10 mouse cellular contexts compared by ENCODE assay signal in the genomic region with DNA sequence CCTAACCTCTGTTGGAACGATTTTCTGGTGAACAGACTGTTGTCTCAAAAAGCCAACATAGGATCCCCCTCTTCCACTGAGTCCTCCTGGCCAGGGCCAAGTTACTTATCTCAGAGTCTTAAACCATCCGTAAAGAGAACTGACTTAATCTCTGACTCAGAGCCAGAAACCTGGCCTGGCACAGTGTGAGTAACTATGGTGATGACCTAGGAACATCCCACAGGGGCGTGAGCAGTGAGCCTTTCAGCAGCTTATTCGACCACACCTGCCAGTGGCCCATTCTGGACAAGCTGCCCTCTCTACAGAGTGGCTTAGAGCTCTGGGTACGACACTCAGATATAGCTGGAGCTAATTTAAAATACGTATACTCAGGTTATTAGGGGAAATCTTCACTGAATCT. TPM values are rescaled to one million over a fixed set of nuclear protein-coding genes. Genes with fewer than 3 reads are reported as not detected.
A peak's percentile ranks its signal among the peaks of the same experiment; 100 is the strongest.
DNase-seq lines count a peak whose midpoint lies in the region; ATAC-seq and TF ChIP-seq lines count a peak whose summit lies in the region.
"Had no signal": no experiment of that assay in that cellular context is flagged by ENCODE, and none has a peak within 500 bp of the region (broad histone marks: within the 10 kb centered on the region; RNA-seq: fewer than 3 reads in every experiment).

No protein-coding gene starts in this region.

- H3K27me3 ChIP-seq in midbrain, embryonic 13.5 days: no peaks in the 10 kb centered on the region
- H3K27me3 ChIP-seq in midbrain, embryonic 11.5 days (ENCODE audit: control insufficient read depth, insufficient read depth, low read length): no peaks in the 10 kb centered on the region
- H3K27me3 ChIP-seq in intestine, embryonic 16.5 days (replicated peaks; ENCODE audit: control insufficient read depth, insufficient read depth, low read length): no peaks in the 10 kb centered on the region
- H3K27me3 ChIP-seq: limb, embryonic 15.5 days had no signal

- H3K36me3 ChIP-seq in midbrain, embryonic 13.5 days: peaks cover 15% of the 10 kb centered on the region
- peaks cover 6% of the 10 kb centered on the region for H3K36me3 ChIP-seq in midbrain, embryonic 11.5 days (ENCODE audit: control insufficient read depth, insufficient read depth, low read length)
- no peaks in the 10 kb centered on the region for H3K36me3 ChIP-seq in intestine, embryonic 16.5 days (ENCODE audit: control insufficient read depth, insufficient read depth, low read length)
- H3K36me3 ChIP-seq: limb, embryonic 15.5 days had no signal

- peak; percentile 44 for DNase-seq in cerebellum, adult 11-12 months
- DNase-seq in cerebellum, adult 8-10 months: no peak
- DNase-seq in midbrain, embryonic 11.5 days (ENCODE audit: low spot score, missing footprints): no peak
- DNase-seq in retina, postnatal 1 day: peak; percentile 70
- DNase-seq in lung, adult 2 months: no peak
- DNase-seq in layer of hippocampus, adult 18-20 months (ENCODE audit: low spot score in 2 of 2): no peak
- DNase-seq: gastrocnemius, postnatal 14 days had no signal

- WGBS in midbrain, embryonic 13.5 days: 53% methylated on average over 6 of the region's 6 CpGs
- 53% methylated on average over 6 of the region's 6 CpGs for WGBS in midbrain, embryonic 11.5 days
- 55% methylated on average over 6 of the region's 6 CpGs for WGBS in intestine, embryonic 16.5 days
- 62% methylated on average over 6 of the region's 6 CpGs for WGBS in lung, adult 2 months

- peak; percentile 53; the same call in 1 of the 2 replicates for ATAC-seq in midbrain, embryonic 13.5 days
- ATAC-seq in midbrain, embryonic 11.5 days (ENCODE audit: low FRiP score): no peak
- peak; percentile 38; the same call in 1 of the 2 replicates for ATAC-seq in intestine, embryonic 16.5 days

- no peak for TF ChIP-seq POLR2A in lung, adult 2 months (IDR thresholded peaks at IDR 0.05; ENCODE audit: borderline replicate concordance, extremely low read depth, low read depth, low read length)

- no peak overlapping the region for H3K27ac ChIP-seq in midbrain, embryonic 13.5 days
- no peak overlapping the region for H3K27ac ChIP-seq in midbrain, embryonic 11.5 days (ENCODE audit: low read depth, low read length)
- no peak overlapping the region for H3K27ac ChIP-seq in intestine, embryonic 16.5 days (ENCODE audit: low read length)
- H3K27ac ChIP-seq: limb, embryonic 15.5 days had no signal

- H3K4me1 ChIP-seq in midbrain, embryonic 13.5 days (replicated peaks): peaks cover 11% of the 10 kb centered on the region
- H3K4me1 ChIP-seq in midbrain, embryonic 11.5 days (ENCODE audit: control insufficient read depth, insufficient read depth, low read length): no peaks in the 10 kb centered on the region
- H3K4me1 ChIP-seq in intestine, embryonic 16.5 days (ENCODE audit: control insufficient read depth, insufficient read depth, low read length): peaks cover 13% of the 10 kb centered on the region
- peaks cover 2% of the 10 kb centered on the region; the same call in 1 of the 2 replicates for H3K4me1 ChIP-seq in lung, adult 2 months (ENCODE audit: control insufficient read depth, insufficient read depth, low read length)

- no peak overlapping the region for H3K4me3 ChIP-seq in midbrain, embryonic 13.5 days (replicated peaks)
- H3K4me3 ChIP-seq in midbrain, embryonic 11.5 days (ENCODE audit: low read depth, low read length): no peak overlapping the region
- no peak overlapping the region for H3K4me3 ChIP-seq in intestine, embryonic 16.5 days (ENCODE audit: low read length)
- H3K4me3 ChIP-seq in lung, adult 2 months (replicated peaks; ENCODE audit: extremely low read depth, low read depth, low read length): no peak overlapping the region
- H3K4me3 ChIP-seq: limb, embryonic 15.5 days had no signal

- H3K9ac ChIP-seq in midbrain, embryonic 13.5 days (replicated peaks): no peak overlapping the region
- H3K9ac ChIP-seq in midbrain, embryonic 11.5 days (ENCODE audit: low read length): no peak overlapping the region
- H3K9ac ChIP-seq in intestine, embryonic 16.5 days (ENCODE audit: low read depth, low read length): no peak overlapping the region
- H3K9ac ChIP-seq: limb, embryonic 15.5 days had no signal

- no peaks in the 10 kb centered on the region for H3K9me3 ChIP-seq in midbrain, embryonic 13.5 days
- no peaks in the 10 kb centered on the region for H3K9me3 ChIP-seq in midbrain, embryonic 11.5 days (ENCODE audit: control insufficient read depth, low read length)
- no peaks in the 10 kb centered on the region for H3K9me3 ChIP-seq in intestine, embryonic 16.5 days (ENCODE audit: control insufficient read depth, low read length)
- H3K9me3 ChIP-seq: limb, embryonic 15.5 days had no signal

- TF ChIP-seq CTCF in lung, adult 2 months (IDR thresholded peaks at IDR 0.05; ENCODE audit: insufficient read depth, low read length): no peak

- H3K4me2 ChIP-seq in midbrain, embryonic 13.5 days (replicated peaks): no peak overlapping the region
- no peak overlapping the region for H3K4me2 ChIP-seq in midbrain, embryonic 11.5 days
- no peak overlapping the region for H3K4me2 ChIP-seq in intestine, embryonic 16.5 days (ENCODE audit: low read depth, low read length)
- H3K4me2 ChIP-seq: limb, embryonic 15.5 days had no signal

RNA-seq across cellular contexts. Expression of a gene that starts 41.8 kb away (rescaled TPM):
- 0.10 TPM in 1 of 2 replicates, not detected in the other for polyA plus RNA-seq in midbrain, embryonic 13.5 days (2015; fragmentation: Nextera tagmentation; extraction: Ambion mirVana)
- not detected in 2 replicates for polyA plus RNA-seq in midbrain, embryonic 11.5 days (2014; fragmentation: Nextera tagmentation; extraction: Ambion mirVana)
- 1.7 TPM in 2 replicates for polyA plus RNA-seq in intestine, embryonic 16.5 days (2015; fragmentation: Nextera tagmentation; extraction: Ambion mirVana)
- polyA plus RNA-seq in lung, adult 2 months (2012; rRNA removed): 1.2 and 2.0 TPM in 2 replicates
- under 1 TPM; 0.28 to 0.37 TPM for total RNA-seq in layer of hippocampus, adult 18-20 months (2021)

RNA-seq across cellular contexts. Expression of a gene that starts 58.3 kb away (rescaled TPM):
- polyA plus RNA-seq in midbrain, embryonic 13.5 days (2015; fragmentation: Nextera tagmentation; extraction: Ambion mirVana): 17.2 and 18.1 TPM in 2 replicates
- polyA plus RNA-seq in midbrain, embryonic 11.5 days (2014; fragmentation: Nextera tagmentation; extraction: Ambion mirVana): 26.6 and 26.7 TPM in 2 replicates
- polyA plus RNA-seq in intestine, embryonic 16.5 days (2015; fragmentation: Nextera tagmentation; extraction: Ambion mirVana): 20.0 and 21.2 TPM in 2 replicates
- 7.6 and 9.1 TPM in 2 replicates for polyA plus RNA-seq in lung, adult 2 months (2012; rRNA removed)
- 10 to 100 TPM; 30.2 to 31.3 TPM for total RNA-seq in layer of hippocampus, adult 18-20 months (2021)

Comparison
In these comparisons a context has a peak if more than half of its experiments do, and no peak if none do; other contexts are left out.
1. DNase-seq: peak in cerebellum, adult 11-12 months (single experiment) and retina, postnatal 1 day (single experiment); none in cerebellum, adult 8-10 months (single experiment), midbrain, embryonic 11.5 days (single experiment), lung, adult 2 months (single experiment) and layer of hippocampus, adult 18-20 months (0 of 2).